Mouse (Mus musculus) gastrocnemius, adult 2 months (tissue): Measurements from ENCODE around the gene Spryd4. TPM values are rescaled to one million over a fixed set of nuclear protein-coding genes. Genes with fewer than 3 reads are reported as not detected.
"Not testable (repeated sequence)": the region's sequence is repeated elsewhere in the genome, so short reads cannot be mapped to it uniquely, and the experiment has no call there.

Source experiments
- DNase-seq: peaks from one replicate; pipeline ENCODE4 v3.0.0; 2022
- H3K27ac ChIP-seq: fragments of 200-600 bp; 2 replicates; pipeline ENCODE4 v1.8.1; 2022; ENCODE audit warnings: mild to moderate bottlenecking
- H3K4me3 ChIP-seq: fragments of 200-600 bp; 2 replicates; pipeline ENCODE4 v1.8.1; 2022; ENCODE audit warnings: mild to moderate bottlenecking, moderate library complexity
- CTCF ChIP-seq: fragments of 200-600 bp; IDR thresholded peaks from 2 replicates; pipeline ENCODE4 v1.8.1; 2022; ENCODE audit warnings: antibody characterized with exemption, mild to moderate bottlenecking, moderate library complexity
- intact Hi-C: fragments of 180-260 bp; cut with DNase I; formaldehyde crosslinking; loops from one replicate; pipeline ENCODE4 v1.15.1; 2025
- total RNA-seq, 2 experiments: library from RNA; stranded (reverse); gene quantifications; 2 replicates each; pipeline ENCODE4 v1.2.3; 2021

The Spryd4 gene
- total RNA-seq, 2 experiments from 2014 or later: 29.5 to 36.4 TPM

GRCm38 (mm10) chr10:128194024-128194550 is 17.5 kb downstream of the Spryd4 start, which contains the start of gene Gls2:
TSS of gene Gls2 (plus strand) at chr10:128194457.
- DNase-seq: peak; percentile 99
- TF ChIP-seq CTCF: no peak
- H3K4me3 ChIP-seq: peak within 1 kb of the TSS; percentile 89
- peak within 1 kb of the TSS; percentile 89 for H3K27ac ChIP-seq
- intact Hi-C loops: no loop called here

GRCm38 (mm10) chr10:128193113-128193512 is 18.5 kb downstream of the Spryd4 start:
- no peak for DNase-seq
- Histone ChIP-seq H3K4me3 (no peak overlapping the region), H3K27ac (no peak overlapping the region)
- no peak for TF ChIP-seq CTCF
- intact Hi-C loops: no loop called here

- H3K4me3 ChIP-seq, intact Hi-C loops, DNase-seq, H3K27ac ChIP-seq: not testable (repeated sequence)
Measured at GRCm38 (mm10) chr10:128192030-128192766, 19.4 kb downstream of the Spryd4 start.

GRCm38 (mm10) chr10:128191472-128191871 is 20.1 kb downstream of the Spryd4 start:
- DNase-seq: no peak
- H3K27ac ChIP-seq: no peak overlapping the region
- TF ChIP-seq CTCF: no peak
- intact Hi-C loops: no loop called here
- no peak overlapping the region for H3K4me3 ChIP-seq

- TF ChIP-seq CTCF: peak; percentile 86
- DNase-seq: peak; percentile 81
- Histone ChIP-seq H3K27ac (no peak overlapping the region), H3K4me3 (no peak overlapping the region)
- intact Hi-C loops: loop anchor here (10.0 kb wide), 1 partner anchor 234 kb away; no protein-coding TSS in a partner anchor
Measured at GRCm38 (mm10) chr10:128188242-128188877, 23.2 kb downstream of the Spryd4 start.

GRCm38 (mm10) chr10:128187181-128187605 is 24.4 kb downstream of the Spryd4 start:
- intact Hi-C loops: loop anchor here (1.0 to 10.0 kb wide), 3 partner anchors 46 to 232 kb away; partner anchors contain the start of gene Baz2a
- DNase-seq: no peak
- Histone ChIP-seq H3K4me3 (no peak overlapping the region), H3K27ac (no peak overlapping the region)
- no peak for TF ChIP-seq CTCF

- DNase-seq: peak; percentile 85
- intact Hi-C loops: loop anchor here (2.0 to 10.0 kb wide), 2 partner anchors 95 to 231 kb away; partner anchors contain the start of gene Baz2a
- TF ChIP-seq CTCF: peak; percentile 98
- peak overlapping the region; percentile 62 for H3K27ac ChIP-seq
- H3K4me3 ChIP-seq: no peak overlapping the region
Measured at GRCm38 (mm10) chr10:128185959-128186358, 25.6 kb downstream of the Spryd4 start.

GRCm38 (mm10) chr10:128185277-128185940 is 26.2 kb downstream of the Spryd4 start:
- TF ChIP-seq CTCF: no peak
- intact Hi-C loops: loop anchor here (10.0 kb wide), 1 partner anchor 231 kb away; no protein-coding TSS in a partner anchor
- peak; percentile 28 for DNase-seq
- no peak overlapping the region for H3K4me3 ChIP-seq
- H3K27ac ChIP-seq: peak overlapping the region; percentile 62

GRCm38 (mm10) chr10:128184296-128184695 is 27.3 kb downstream of the Spryd4 start:
- peak overlapping the region; percentile 56; the same call in 1 of the 2 replicates for H3K27ac ChIP-seq

GRCm38 (mm10) chr10:128179989-128180388 is 31.6 kb downstream of the Spryd4 start, which contains the start of gene Rbms2:
TSS of gene Rbms2 (minus strand) at chr10:128180297.
- Histone ChIP-seq H3K4me3 (peak within 1 kb of the TSS; percentile 69), H3K27ac (peak within 1 kb of the TSS; percentile 89)
- DNase-seq: peak; percentile 32
- intact Hi-C loops: loop anchor here (10.0 kb wide), 1 partner anchor 225 kb away; no protein-coding TSS in a partner anchor
- no peak for TF ChIP-seq CTCF

More at GRCm38 (mm10) chr10:128184296-128184695, 27.3 kb downstream of the Spryd4 start:
- peak; percentile 24 for DNase-seq
- no peak overlapping the region for H3K4me3 ChIP-seq
- no peak for TF ChIP-seq CTCF
- intact Hi-C loops: loop anchor here (10.0 kb wide), 1 partner anchor 229 kb away; no protein-coding TSS in a partner anchor

GRCm38 (mm10) chr10:128177316-128177715 is 34.3 kb downstream of the Spryd4 start:
- DNase-seq: no peak
- Histone ChIP-seq H3K27ac (peak overlapping the region; percentile 90), H3K4me3 (peak overlapping the region; percentile 7; the same call in 1 of the 2 replicates)
- intact Hi-C loops: loop anchor here (2.0 kb wide), 1 partner anchor 81 kb away; no protein-coding TSS in a partner anchor
- TF ChIP-seq CTCF: no peak
